Mouse (Mus musculus) embryonic fibroblast, embryonic 13.5 days (primary cell): ENCODE data around the gene Hadha.

ENCODE experiments used
- CTCF ChIP-seq: IDR thresholded peaks from 2 replicates; pipeline ENCODE4 v1.5.1; 2011; ENCODE audit warnings: mild to moderate bottlenecking, control low read depth, low read length, moderate library complexity, borderline replicate concordance; ENCODE audit not compliant: insufficient read depth
- POLR2A ChIP-seq: IDR thresholded peaks from 2 replicates; pipeline ENCODE4 v1.6.1; 2011; ENCODE audit warnings: low read depth, mild to moderate bottlenecking, control low read depth, low read length, moderate library complexity

DNA sequence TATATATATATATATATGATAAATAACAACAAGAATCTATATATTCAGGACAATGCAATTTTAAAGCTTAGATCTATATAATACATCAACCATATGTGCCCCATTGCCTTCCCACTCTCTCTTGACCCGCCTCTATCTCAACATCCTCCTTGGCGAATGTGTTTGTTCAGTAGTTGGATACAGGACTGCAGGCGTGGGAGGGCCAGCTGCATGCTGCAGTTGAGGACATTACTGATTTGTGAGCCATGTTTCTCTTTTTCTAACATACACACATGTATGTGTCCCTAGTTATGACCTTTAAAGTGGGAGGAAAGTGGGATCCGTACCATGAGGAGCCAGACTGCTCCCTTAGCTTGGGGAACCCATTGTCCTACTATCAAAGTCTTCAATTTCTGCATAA, 23.7 kb downstream of the Hadha start:
- TF ChIP-seq POLR2A (no peak), CTCF (no peak)
